Mouse (Mus musculus): Measurements from ENCODE around the gene Smpd2. TPM values are rescaled to one million over a fixed set of nuclear protein-coding genes. Genes with fewer than 3 reads are reported as not detected.

Smpd2 gene
- total and polyA plus RNA-seq, 3 experiments = 0.04 to 0.42 TPM; not detected in 1

GRCm38 (mm10) chr10:41479961-41480360 lies 10.2 kb downstream of the Smpd2 start:
- Histone ChIP-seq H3K27me3 (ENCODE audit: control insufficient read depth in 1 of 2, insufficient read depth in 2 of 2, low read length in 2 of 2) (no peaks in the 10 kb centered on the region), H3K4me1 (ENCODE audit: control insufficient read depth in 1 of 2, insufficient read depth in 2 of 2, low read length in 2 of 2) (peaks cover 4 to 17% of the 10 kb centered on the region in 2 experiments; a peak in 3 of 4 replicates), H3K27ac (ENCODE audit: control insufficient read depth, low read depth, low read length) (no peak overlapping the region), H3K9me3 (replicated peaks; ENCODE audit: insufficient read depth, low read length) (no peaks in the 10 kb centered on the region), H3K79me2 (ENCODE audit: control insufficient read depth, insufficient read depth, low read length, poor library complexity) (no peaks in the 10 kb centered on the region), H3K9ac (ENCODE audit: control insufficient read depth, low read depth, low read length, poor library complexity, severe bottlenecking) (no peak overlapping the region), H3K36me3 (ENCODE audit: control insufficient read depth in 1 of 2, insufficient read depth in 2 of 2, low read length in 2 of 2) (peaks cover 0 to 8% of the 10 kb centered on the region in 2 experiments; a peak in 2 of 4 replicates), H3K4me3 (ENCODE audit: control insufficient read depth in 1 of 2, insufficient read depth in 1 of 2, low read depth in 2 of 2, low read length in 2 of 2) (no peak overlapping the region)
- TF ChIP-seq SIN3A (IDR thresholded peaks at IDR 0.05; ENCODE audit: low read length) (no peak), USF2 (IDR thresholded peaks at IDR 0.05; ENCODE audit: borderline replicate concordance in 1 of 2, insufficient read depth in 1 of 2, low read depth in 1 of 2, low read length in 2 of 2) (no peak), ETS1 (IDR thresholded peaks at IDR 0.05; ENCODE audit: low read depth, low read length) (no peak), ZKSCAN1 (IDR thresholded peaks at IDR 0.05; ENCODE audit: low read depth, low read length) (no peak), GATA1 (IDR thresholded peaks at IDR 0.05; ENCODE audit: low read depth, low read length) (no peak), ZC3H11A (IDR thresholded peaks at IDR 0.05; ENCODE audit: low read depth, low read length) (no peak), POLR2AphosphoS2 (IDR thresholded peaks at IDR 0.05; ENCODE audit: low read length) (no peak), TCF12 (IDR thresholded peaks at IDR 0.05; ENCODE audit: low read depth, low read length) (no peak), TAL1 (IDR thresholded peaks at IDR 0.05; ENCODE audit: low read length) (no peak), ZNF384 (IDR thresholded peaks at IDR 0.05; ENCODE audit: low read depth, low read length) (no peak), CHD1 (IDR thresholded peaks at IDR 0.05; ENCODE audit: low read depth, low read length) (no peak), MAX (IDR thresholded peaks at IDR 0.05; ENCODE audit: low read length) (no peak), USF1 (IDR thresholded peaks at IDR 0.05; ENCODE audit: low read depth, low read length) (no peak)
- DNase-seq (ENCODE audit: low read depth, low spot score) = no peak

- H3K4me3 ChIP-seq (ENCODE audit: control insufficient read depth in 1 of 2, insufficient read depth in 1 of 2, low read depth in 2 of 2, low read length in 2 of 2) = peak overlapping the region; percentile 38 to 63
- peak; percentile 77 for DNase-seq (ENCODE audit: low read depth, low spot score)
- peak overlapping the region; percentile 67 for H3K9ac ChIP-seq (ENCODE audit: control insufficient read depth, low read depth, low read length, poor library complexity, severe bottlenecking)
- H3K9me3 ChIP-seq (replicated peaks; ENCODE audit: insufficient read depth, low read length) = no peaks in the 10 kb centered on the region
- peaks cover 0 to 25% of the 10 kb centered on the region in 2 experiments; a peak in 2 of 4 replicates for H3K36me3 ChIP-seq (ENCODE audit: control insufficient read depth in 1 of 2, insufficient read depth in 2 of 2, low read length in 2 of 2)
- peaks cover 13 to 35% of the 10 kb centered on the region in 2 experiments for H3K4me1 ChIP-seq (ENCODE audit: control insufficient read depth in 1 of 2, insufficient read depth in 2 of 2, low read length in 2 of 2)
- no peaks in the 10 kb centered on the region for H3K27me3 ChIP-seq (ENCODE audit: control insufficient read depth in 1 of 2, insufficient read depth in 2 of 2, low read length in 2 of 2)
- TF ChIP-seq ETS1 (IDR thresholded peaks at IDR 0.05; ENCODE audit: low read depth, low read length) (no peak), EP300 (IDR thresholded peaks at IDR 0.05; ENCODE audit: low read depth in 1 of 2, low read length in 2 of 2) (peak in 1 of 2 experiments; percentile 33; a peak in 2 of 4 replicates), MXI1 (IDR thresholded peaks at IDR 0.05; ENCODE audit: low read depth, low read length) (peak; percentile 76), KAT2A (conservative IDR thresholded peaks at IDR 0.05; ENCODE audit: low read depth, low read length) (no peak), RCOR1 (IDR thresholded peaks at IDR 0.05; ENCODE audit: low read depth, low read length) (0 out of 2 replicates have a peak, but pooled peaks have one; percentile 19), ZNF384 (IDR thresholded peaks at IDR 0.05; ENCODE audit: low read depth, low read length) (no peak), USF1 (IDR thresholded peaks at IDR 0.05; ENCODE audit: low read depth, low read length) (peak; percentile 24; the same call in 1 of the 2 replicates), POLR2AphosphoS2 (IDR thresholded peaks at IDR 0.05; ENCODE audit: low read length) (no peak), CTCF (IDR thresholded peaks at IDR 0.05 in 2 of 3, conservative IDR thresholded peaks at IDR 0.05 in 1 of 3; ENCODE audit: control insufficient read depth in 1 of 3, insufficient read depth in 1 of 3, low read depth in 2 of 3, low read length in 3 of 3, poor library complexity in 1 of 3, severe bottlenecking in 1 of 3) (no peak), MAX (IDR thresholded peaks at IDR 0.05; ENCODE audit: low read length) (0 out of 2 replicates have a peak, but pooled peaks have one; percentile 39), SIN3A (IDR thresholded peaks at IDR 0.05; ENCODE audit: low read length) (peak; percentile 69; the same call in 1 of the 2 replicates), MAZ (IDR thresholded peaks at IDR 0.05; ENCODE audit: low read depth, low read length) (no peak; the same call in 1 of the 2 replicates), MAFK (IDR thresholded peaks at IDR 0.05; ENCODE audit: borderline replicate concordance, low read depth, low read length) (no peak)
- no peaks in the 10 kb centered on the region for H3K79me2 ChIP-seq (ENCODE audit: control insufficient read depth, insufficient read depth, low read length, poor library complexity)
- peak overlapping the region; percentile 67 for H3K27ac ChIP-seq (ENCODE audit: control insufficient read depth, low read depth, low read length)
Observed at GRCm38 (mm10) chr10:41477278-41478181, 12.6 kb downstream of the Smpd2 start.
